Mouse (Mus musculus): Measurements from ENCODE around the gene Rnf141. TPM values are rescaled to one million over a fixed set of nuclear protein-coding genes. Genes with fewer than 3 reads are reported as not detected.

The Rnf141 gene
- polyA plus RNA-seq, 1 experiment: 79.9 TPM

- Histone ChIP-seq H3K4me3 (ENCODE audit: insufficient read depth, low read length) (no peak overlapping the region), H3K27ac (ENCODE audit: insufficient read depth, low read length) (no peak overlapping the region), H3K4me1 (ENCODE audit: control insufficient read depth, insufficient read depth, low read length) (peaks cover 21% of the 10 kb centered on the region)
- TF ChIP-seq CTCF (IDR thresholded peaks at IDR 0.05; ENCODE audit: extremely low read depth, insufficient read depth, low read length) (no peak), POLR2A (IDR thresholded peaks at IDR 0.05; ENCODE audit: extremely low read depth, insufficient read depth, low read length) (no peak)
These were observed 66.9 kb downstream of the Rnf141 start for GRCm38 (mm10) chr7:110777146-110778001.

- Histone ChIP-seq H3K4me1 (ENCODE audit: control insufficient read depth, insufficient read depth, low read length) (peaks cover 13% of the 10 kb centered on the region), H3K27ac (ENCODE audit: insufficient read depth, low read length) (no peak overlapping the region), H3K4me3 (ENCODE audit: insufficient read depth, low read length) (peak overlapping the region; percentile 9; the same call in 1 of the 2 replicates)
- TF ChIP-seq CTCF (IDR thresholded peaks at IDR 0.05; ENCODE audit: extremely low read depth, insufficient read depth, low read length) (no peak), POLR2A (IDR thresholded peaks at IDR 0.05; ENCODE audit: extremely low read depth, insufficient read depth, low read length) (no peak)
These were observed 69.6 kb downstream of the Rnf141 start for GRCm38 (mm10) chr7:110774674-110775073.

- no peak for TF ChIP-seq POLR2A (IDR thresholded peaks at IDR 0.05; ENCODE audit: extremely low read depth, insufficient read depth, low read length)
- no peak for TF ChIP-seq CTCF (IDR thresholded peaks at IDR 0.05; ENCODE audit: extremely low read depth, insufficient read depth, low read length)
- Histone ChIP-seq H3K27ac (ENCODE audit: insufficient read depth, low read length) (peak overlapping the region; percentile 86), H3K4me1 (ENCODE audit: control insufficient read depth, insufficient read depth, low read length) (peaks cover 9% of the 10 kb centered on the region), H3K4me3 (ENCODE audit: insufficient read depth, low read length) (peak overlapping the region; percentile 24)
These were observed 70.2 kb downstream of the Rnf141 start for GRCm38 (mm10) chr7:110774077-110774476.

GRCm38 (mm10) chr7:110773204-110774002, 70.9 kb downstream of the Rnf141 start:
- Histone ChIP-seq H3K4me1 (ENCODE audit: control insufficient read depth, insufficient read depth, low read length) (peaks cover 9% of the 10 kb centered on the region), H3K27ac (ENCODE audit: insufficient read depth, low read length) (peak overlapping the region; percentile 86), H3K4me3 (ENCODE audit: insufficient read depth, low read length) (peak overlapping the region; percentile 24)
- no peak for TF ChIP-seq CTCF (IDR thresholded peaks at IDR 0.05; ENCODE audit: extremely low read depth, insufficient read depth, low read length)
- TF ChIP-seq POLR2A (IDR thresholded peaks at IDR 0.05; ENCODE audit: extremely low read depth, insufficient read depth, low read length): 0 out of 2 replicates have a peak, but pooled peaks have one; percentile 26

- H3K27ac ChIP-seq (ENCODE audit: insufficient read depth, low read length): no peak overlapping the region
- TF ChIP-seq POLR2A (IDR thresholded peaks at IDR 0.05; ENCODE audit: extremely low read depth, insufficient read depth, low read length) (no peak), CTCF (IDR thresholded peaks at IDR 0.05; ENCODE audit: extremely low read depth, insufficient read depth, low read length) (no peak)
- H3K4me3 ChIP-seq (ENCODE audit: insufficient read depth, low read length): no peak overlapping the region
- peaks cover 12% of the 10 kb centered on the region for H3K4me1 ChIP-seq (ENCODE audit: control insufficient read depth, insufficient read depth, low read length)
These were observed 71.9 kb downstream of the Rnf141 start for GRCm38 (mm10) chr7:110772343-110772742.

GRCm38 (mm10) chr7:110770949-110771348, 73.3 kb downstream of the Rnf141 start:
- TF ChIP-seq POLR2A (IDR thresholded peaks at IDR 0.05; ENCODE audit: extremely low read depth, insufficient read depth, low read length) (no peak), CTCF (IDR thresholded peaks at IDR 0.05; ENCODE audit: extremely low read depth, insufficient read depth, low read length) (no peak)

GRCm38 (mm10) chr7:110769094-110769493, 75.2 kb downstream of the Rnf141 start:
- Histone ChIP-seq H3K4me3 (ENCODE audit: insufficient read depth, low read length) (peak overlapping the region; percentile 49), H3K4me1 (ENCODE audit: control insufficient read depth, insufficient read depth, low read length) (peaks cover 11% of the 10 kb centered on the region), H3K27ac (ENCODE audit: insufficient read depth, low read length) (peak overlapping the region; percentile 62)
- TF ChIP-seq CTCF (IDR thresholded peaks at IDR 0.05; ENCODE audit: extremely low read depth, insufficient read depth, low read length): no peak

More at GRCm38 (mm10) chr7:110770949-110771348, 73.3 kb downstream of the Rnf141 start:
- Histone ChIP-seq H3K27ac (ENCODE audit: insufficient read depth, low read length) (no peak overlapping the region), H3K4me1 (ENCODE audit: control insufficient read depth, insufficient read depth, low read length) (peaks cover 12% of the 10 kb centered on the region), H3K4me3 (ENCODE audit: insufficient read depth, low read length) (no peak overlapping the region)

GRCm38 (mm10) chr7:110768451-110769064, 75.7 kb downstream of the Rnf141 start:
- H3K27ac ChIP-seq (ENCODE audit: insufficient read depth, low read length): peak overlapping the region; percentile 62
- TF ChIP-seq CTCF (IDR thresholded peaks at IDR 0.05; ENCODE audit: extremely low read depth, insufficient read depth, low read length) (no peak), POLR2A (IDR thresholded peaks at IDR 0.05; ENCODE audit: extremely low read depth, insufficient read depth, low read length) (0 out of 2 replicates have a peak, but pooled peaks have one; percentile 4)
- peaks cover 6% of the 10 kb centered on the region for H3K4me1 ChIP-seq (ENCODE audit: control insufficient read depth, insufficient read depth, low read length)
- H3K4me3 ChIP-seq (ENCODE audit: insufficient read depth, low read length): peak overlapping the region; percentile 49

GRCm38 (mm10) chr7:110768001-110768400, 76.3 kb downstream of the Rnf141 start, which contains the start of gene Ampd3:
TSS of gene Ampd3 (plus strand) at chr7:110768206.
- peak within 1 kb of the TSS; percentile 62 for H3K27ac ChIP-seq (ENCODE audit: insufficient read depth, low read length)
- H3K4me1 ChIP-seq (ENCODE audit: control insufficient read depth, insufficient read depth, low read length): peaks cover 3% of the 10 kb centered on the region
- peak within 1 kb of the TSS; percentile 49 for H3K4me3 ChIP-seq (ENCODE audit: insufficient read depth, low read length)
- TF ChIP-seq CTCF (IDR thresholded peaks at IDR 0.05; ENCODE audit: extremely low read depth, insufficient read depth, low read length): no peak
- no peak for TF ChIP-seq POLR2A (IDR thresholded peaks at IDR 0.05; ENCODE audit: extremely low read depth, insufficient read depth, low read length)

Data from cortical plate, adult 2 months (tissue).